Mouse (Mus musculus) myocyte (in vitro differentiated cells): ENCODE data around the gene Calm5.

ENCODE experiments used
- CEBPB ChIP-seq: IDR thresholded peaks from 2 replicates; pipeline ENCODE4 v1.6.1; 2011; ENCODE audit warnings: mild to moderate bottlenecking, moderate library complexity; ENCODE audit not compliant: poor library complexity, insufficient read depth, severe bottlenecking
- E2F4 ChIP-seq: IDR thresholded peaks from one replicate; pipeline ENCODE4 v1.6.1; 2011; ENCODE audit warnings: mild to moderate bottlenecking, control low read depth, moderate library complexity; ENCODE audit not compliant: insufficient read depth
- MAX ChIP-seq: IDR thresholded peaks from one replicate; pipeline ENCODE4 v1.6.1; 2011; ENCODE audit warnings: low read depth, mild to moderate bottlenecking, control low read depth
- MYOD1 ChIP-seq, 3 experiments: IDR thresholded peaks; one replicate each; pipeline ENCODE4 v1.6.1; 2011; ENCODE audit warnings: control low read depth in 2 of 3, low read depth in 2 of 3, mild to moderate bottlenecking in 2 of 3, moderate library complexity in 1 of 3; ENCODE audit not compliant: insufficient read length in 2 of 3, control insufficient read depth in 1 of 3
- MYOG ChIP-seq, 3 experiments: IDR thresholded peaks; one replicate each; pipeline ENCODE4 v1.6.1; 2011; ENCODE audit warnings: control low read depth in 2 of 3, low read depth in 2 of 3, mild to moderate bottlenecking in 2 of 3; ENCODE audit not compliant: insufficient read length in 2 of 3, control insufficient read depth in 1 of 3, insufficient read depth in 1 of 3
- POLR2A ChIP-seq: IDR thresholded peaks from one replicate; pipeline ENCODE4 v1.6.1; 2011; ENCODE audit warnings: low read depth, mild to moderate bottlenecking, control low read depth, moderate library complexity; ENCODE audit not compliant: insufficient read length
- TCF12 ChIP-seq: IDR thresholded peaks from one replicate; pipeline ENCODE4 v1.6.1; 2011; ENCODE audit warnings: mild to moderate bottlenecking, control low read depth; ENCODE audit not compliant: poor library complexity, insufficient read depth, severe bottlenecking
- TCF3 ChIP-seq: IDR thresholded peaks from one replicate; pipeline ENCODE4 v1.6.1; 2011; ENCODE audit warnings: low read depth, control low read depth; ENCODE audit not compliant: insufficient read length
- USF1 ChIP-seq: IDR thresholded peaks from one replicate; pipeline ENCODE4 v1.6.1; 2011; ENCODE audit warnings: low read depth, mild to moderate bottlenecking, control low read depth, moderate library complexity

GRCm38 (mm10) chr13:3856252-3856651 lies 2.3 kb downstream of the Calm5 start:
- TF ChIP-seq E2F4 (no peak), TCF12 (no peak), POLR2A (no peak), MYOD1 (IDR thresholded peaks at IDR 0.05; ENCODE audit: control insufficient read depth in 1 of 3, insufficient read length in 2 of 3, low read depth in 2 of 3) (no peak), MAX (no peak), USF1 (no peak), CEBPB (no peak), MYOG (IDR thresholded peaks at IDR 0.05; ENCODE audit: control insufficient read depth in 1 of 3, insufficient read depth in 1 of 3, insufficient read length in 2 of 3, low read depth in 2 of 3) (no peak), TCF3 (no peak)
